In genomic region chr11:35607191-35607590, GRCm38 (mm10) we compare ENCODE assay signal across 21 mouse cellular contexts.
DNase-seq lines count a peak whose midpoint lies in the region; ATAC-seq lines count a peak whose summit lies in the region.
"Had no signal": no experiment of that assay in that cellular context is flagged by ENCODE, and none has a peak within 500 bp of the region (broad histone marks: within the 10 kb centered on the region; RNA-seq: fewer than 3 reads in every experiment).

No protein-coding gene starts in this region.

- peak; percentile 49 to 58 for DNase-seq in frontal cortex, postnatal 36 days (ENCODE audit: low spot score in 2 of 2)
- no peak for DNase-seq in frontal cortex, postnatal 25 days (ENCODE audit: low spot score in 2 of 2)
- DNase-seq in right cerebral cortex, adult 18-20 months, result peak; percentile 77
- DNase-seq in right cerebral cortex, postnatal 14 days, result no peak
- peak; percentile 35 to 45 for DNase-seq in layer of hippocampus, postnatal 36 days
- DNase-seq in telencephalon, adult 2 months (ENCODE audit: low read depth, low spot score), result peak; percentile 86
- no peak for DNase-seq in forebrain, embryonic 14.5 days (ENCODE audit: low spot score)
- DNase-seq in gastrocnemius, adult 18-20 months (ENCODE audit: low spot score), result no peak
- DNase-seq: cerebellum, adult 18-20 months; gastrocnemius, postnatal 14 days; heart, postnatal 10 days; kidney, adult 18-20 months; kidney, postnatal 25 days; thymus, postnatal 14 days had no signal

- H3K9ac ChIP-seq in forebrain, embryonic 14.5 days (ENCODE audit: low read length), result no peak overlapping the region
- H3K9ac ChIP-seq: embryonic facial prominence, embryonic 15.5 days; limb, embryonic 12.5 days; liver, embryonic 14.5 days had no signal

- H3K4me1 ChIP-seq in forebrain, embryonic 14.5 days (ENCODE audit: control insufficient read depth, insufficient read depth, low read length), result no peaks in the 10 kb centered on the region
- H3K4me1 ChIP-seq: megakaryocyte, embryonic 14.5 days had no signal

- WGBS in forebrain, embryonic 14.5 days, result 74% methylated on average over 4 of the region's 4 CpGs

- ATAC-seq in forebrain, embryonic 14.5 days, result no peak
- ATAC-seq: hindbrain, embryonic 16.5 days; lung, postnatal 0 days had no signal

- H3K4me3 ChIP-seq in forebrain, embryonic 14.5 days (ENCODE audit: low read depth, low read length), result no peak overlapping the region
- H3K4me3 ChIP-seq: embryonic facial prominence, embryonic 15.5 days; limb, embryonic 12.5 days; megakaryocyte, embryonic 14.5 days; myocyte had no signal

- no peaks in the 10 kb centered on the region for H3K36me3 ChIP-seq in forebrain, embryonic 14.5 days (ENCODE audit: control insufficient read depth, insufficient read depth, low read length)
- H3K36me3 ChIP-seq: embryonic facial prominence, embryonic 15.5 days had no signal

- H3K9me3 ChIP-seq in forebrain, embryonic 14.5 days (replicated peaks; ENCODE audit: control insufficient read depth, low read length), result no peaks in the 10 kb centered on the region
- H3K9me3 ChIP-seq: embryonic facial prominence, embryonic 15.5 days; limb, embryonic 12.5 days; megakaryocyte, embryonic 14.5 days had no signal

- no peak overlapping the region for H3K4me2 ChIP-seq in forebrain, embryonic 14.5 days (ENCODE audit: low read length)
- H3K4me2 ChIP-seq: embryonic facial prominence, embryonic 15.5 days; limb, embryonic 12.5 days had no signal

- H3K27me3 ChIP-seq in forebrain, embryonic 14.5 days (replicated peaks; ENCODE audit: control insufficient read depth, insufficient read depth, low read length), result 0 out of 2 replicates have a peak, but pooled peaks cover 3% of the 10 kb centered on the region
- H3K27me3 ChIP-seq: embryonic facial prominence, embryonic 15.5 days had no signal

- no peak overlapping the region for H3K27ac ChIP-seq in forebrain, embryonic 14.5 days (ENCODE audit: low read depth, low read length)
- H3K27ac ChIP-seq: embryonic facial prominence, embryonic 15.5 days; limb, embryonic 12.5 days; liver, embryonic 14.5 days had no signal

Comparison
In these comparisons a context has a peak if more than half of its experiments do, and no peak if none do; other contexts are left out.
1. DNase-seq: peak in frontal cortex, postnatal 36 days (2 of 2), right cerebral cortex, adult 18-20 months (single experiment), layer of hippocampus, postnatal 36 days (2 of 2) and telencephalon, adult 2 months (single experiment); none in frontal cortex, postnatal 25 days (0 of 2), right cerebral cortex, postnatal 14 days (single experiment), forebrain, embryonic 14.5 days (single experiment) and gastrocnemius, adult 18-20 months (single experiment).